Mouse (Mus musculus): ENCODE measurements around the gene Clnk. TPM values are rescaled to one million over a fixed set of nuclear protein-coding genes. Genes with fewer than 3 reads are reported as not detected.

Gene Clnk
- polyA plus RNA-seq, 1 experiment from 2014 or later = not detected

DNA sequence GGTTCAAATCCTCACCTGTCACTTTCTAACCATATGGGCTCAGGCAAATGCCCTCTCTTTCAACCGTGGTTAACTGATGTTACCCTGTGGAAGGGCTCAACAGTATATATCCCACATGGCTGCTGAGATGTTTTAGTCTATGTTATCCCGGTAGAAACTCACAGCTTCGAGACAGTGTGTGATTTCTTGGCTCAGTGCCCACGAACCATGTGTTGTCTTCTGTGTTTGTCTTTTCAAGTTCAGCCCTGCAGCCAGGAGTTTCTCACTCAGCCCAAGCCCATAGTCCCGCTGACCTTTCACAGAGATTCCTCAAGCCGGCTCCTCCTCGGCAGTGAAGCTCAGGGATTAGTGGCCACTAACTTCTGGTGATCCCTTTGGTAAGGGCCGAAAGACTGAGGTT is 96.0 kb downstream of the Clnk start:
- DNase-seq (ENCODE audit: low read depth, low spot score) = no peak

DNA sequence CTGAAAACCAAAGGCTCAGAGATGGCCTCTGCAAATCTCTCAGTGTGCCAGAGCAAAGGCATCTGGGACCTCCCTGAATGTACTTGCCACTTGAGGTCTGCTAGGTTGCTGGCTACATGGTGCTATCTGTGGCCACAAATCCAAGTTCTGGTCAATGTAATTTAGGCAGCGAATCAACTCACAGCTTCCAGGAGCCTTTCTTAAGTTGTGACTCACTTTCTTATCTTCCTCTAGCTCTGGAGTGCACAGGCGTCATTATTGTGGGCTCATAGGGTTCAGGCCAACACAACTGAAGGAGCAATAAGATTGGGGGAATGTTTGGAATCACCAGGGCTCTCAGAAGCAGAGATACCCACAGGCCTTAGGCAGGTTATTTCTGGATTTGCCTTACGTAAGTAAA is 96.6 kb downstream of the Clnk start:
- ChIA-PET CTCF (interaction anchor here (0.8 to 1.9 kb wide), 2 partner anchors 863 to 1152 kb away, joined by 3 to 7 read pairs; no protein-coding TSS in a partner anchor), POLR2A (no interaction called here)
- DNase-seq (ENCODE audit: low read depth, low spot score) (no peak), ATAC-seq (no peak)
- in situ Hi-C loops (cut with MboI; ENCODE audit: low pct_unique_long_range_greater_than_20kb) = loop anchor here (10.0 kb wide), 1 partner anchor 435 kb away; no protein-coding TSS in a partner anchor
- H3K27me3 ChIP-seq = no peaks in the 10 kb centered on the region
- TF ChIP-seq CTCF (IDR thresholded peaks at IDR 0.05) = no peak

More for the DNA sequence above, 96.0 kb downstream of the Clnk start:
- POLR2A ChIA-PET = no interaction called here
- no peak for TF ChIP-seq CTCF (IDR thresholded peaks at IDR 0.05)
- ATAC-seq = no peak
- H3K27me3 ChIP-seq = no peaks in the 10 kb centered on the region
- CTCF ChIA-PET = interaction anchor here (1.9 kb wide), 1 partner anchor 863 kb away, joined by 7 read pairs; no protein-coding TSS in a partner anchor
- in situ Hi-C loops (cut with MboI; ENCODE audit: low pct_unique_long_range_greater_than_20kb) = loop anchor here (10.0 kb wide), 1 partner anchor 434 kb away; no protein-coding TSS in a partner anchor

DNA sequence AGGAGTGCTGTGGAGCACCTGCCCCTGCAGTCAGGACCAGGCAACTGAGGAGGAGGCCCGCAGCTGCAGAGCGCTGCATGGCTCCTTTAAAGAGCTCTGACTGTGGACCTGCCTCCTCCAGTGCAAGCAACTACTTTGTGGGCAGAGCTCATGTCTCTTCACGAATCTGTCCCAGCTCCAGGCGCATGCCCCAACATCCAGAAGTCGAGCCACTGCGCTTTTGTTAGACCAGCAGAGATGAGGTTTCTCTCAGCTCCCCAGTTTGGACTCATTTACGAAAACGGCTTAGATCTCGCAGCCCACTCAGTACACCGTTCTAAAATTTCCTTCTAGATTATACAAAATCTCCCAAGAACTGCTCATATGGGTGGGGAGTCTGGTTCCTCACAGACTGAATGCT is 101.1 kb downstream of the Clnk start:
- POLR2A ChIA-PET = no interaction called here
- no peaks in the 10 kb centered on the region for H3K27me3 ChIP-seq
- DNase-seq (ENCODE audit: low read depth, low spot score) (no peak), ATAC-seq (no peak)
- CTCF ChIA-PET = no interaction called here
- in situ Hi-C loops (cut with MboI; ENCODE audit: low pct_unique_long_range_greater_than_20kb) = no loop called here
- no peak for TF ChIP-seq CTCF (IDR thresholded peaks at IDR 0.05)

DNA sequence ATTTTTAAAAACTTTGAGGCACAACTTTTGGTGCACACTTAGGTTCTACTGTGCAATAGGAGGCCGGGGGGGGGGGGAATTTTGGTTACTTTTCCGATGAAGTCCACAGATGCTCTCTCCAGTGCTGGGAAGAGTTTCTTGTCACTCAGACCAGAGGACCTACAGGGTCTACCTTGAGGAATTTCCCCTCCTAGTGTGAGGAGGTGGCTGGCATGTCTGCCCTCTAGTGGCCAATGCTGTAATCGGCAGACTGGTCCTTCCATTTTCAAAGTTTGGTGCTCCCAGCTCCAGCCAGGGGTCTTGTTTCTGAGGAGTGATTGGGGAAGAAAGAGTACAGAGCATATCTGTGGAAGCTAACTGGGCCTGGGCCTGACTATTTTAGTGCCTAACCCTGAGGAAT is 121.7 kb downstream of the Clnk start:
- DNase-seq (ENCODE audit: low read depth, low spot score) = no peak
- ChIA-PET POLR2A (no interaction called here), CTCF (interaction anchor here (0.7 to 2.3 kb wide), 8 partner anchors 9 to 44 kb away, joined by 3 to 8 read pairs (median 4); no protein-coding TSS in a partner anchor)
- peak; percentile 84 for TF ChIP-seq CTCF (IDR thresholded peaks at IDR 0.05)
- ATAC-seq = no peak
- peaks cover 18% of the 10 kb centered on the region for H3K27me3 ChIP-seq
- in situ Hi-C loops (cut with MboI; ENCODE audit: low pct_unique_long_range_greater_than_20kb) = no loop called here

DNA sequence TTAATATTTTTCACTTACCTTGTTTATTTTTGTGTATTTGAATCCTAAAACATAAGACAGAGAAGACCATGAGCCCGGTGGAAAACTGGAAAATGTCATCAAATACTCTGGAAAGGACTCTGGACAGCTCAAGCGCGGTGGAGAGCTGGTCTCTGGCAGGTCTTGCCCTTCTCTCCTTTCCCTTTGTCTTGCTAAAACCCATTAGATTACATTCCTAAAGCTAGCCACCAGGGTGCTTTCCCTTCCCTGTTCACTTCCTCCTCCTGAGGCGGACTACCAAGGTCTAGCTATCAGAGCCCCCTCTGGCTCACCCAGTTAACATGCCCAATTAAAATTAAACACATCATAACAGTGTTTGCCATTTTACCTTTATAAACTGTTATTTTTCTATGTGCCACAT is 123.9 kb downstream of the Clnk start:
- DNase-seq (ENCODE audit: low read depth, low spot score) (no peak), ATAC-seq (no peak)
- ChIA-PET CTCF (no interaction called here), POLR2A (interaction anchor here (0.6 kb wide), 1 partner anchor 713 kb away, joined by 5 read pairs; no protein-coding TSS in a partner anchor)
- in situ Hi-C loops (cut with MboI; ENCODE audit: low pct_unique_long_range_greater_than_20kb) = no loop called here
- TF ChIP-seq CTCF (IDR thresholded peaks at IDR 0.05) = no peak
- H3K27me3 ChIP-seq = peaks cover 33% of the 10 kb centered on the region

DNA sequence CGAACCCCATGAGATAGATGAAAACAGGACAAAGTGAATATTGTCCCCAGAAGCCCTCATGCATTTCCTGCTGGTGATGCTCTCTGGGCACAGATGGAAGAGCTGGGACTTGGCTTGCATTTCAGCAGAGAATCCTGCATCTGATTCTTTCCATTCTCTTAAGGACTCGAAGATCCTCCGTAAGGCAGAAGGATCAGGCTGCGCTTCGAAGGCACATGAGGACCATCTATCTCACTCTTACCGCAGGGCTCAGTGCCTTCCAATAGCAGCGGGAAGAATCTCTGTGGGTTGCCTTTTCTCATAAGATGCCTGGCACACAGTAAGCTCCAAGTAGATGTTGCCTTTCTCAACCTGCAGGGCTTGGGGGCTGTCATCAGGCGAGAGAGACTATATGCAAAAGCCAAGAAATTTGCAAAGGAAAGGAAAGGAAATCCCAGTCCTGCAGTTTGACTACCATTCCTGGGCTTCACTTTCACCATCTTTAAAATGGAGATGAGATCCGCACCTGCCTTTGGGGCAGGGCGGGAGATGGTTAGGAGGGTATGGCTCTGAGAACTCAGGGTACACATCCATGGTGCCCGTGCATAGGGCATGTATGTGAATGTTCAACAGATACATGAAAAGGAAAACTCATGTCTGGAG is 167.6 kb downstream of the Clnk start:
- in situ Hi-C loops (cut with MboI; ENCODE audit: low pct_unique_long_range_greater_than_20kb) = no loop called here
- ATAC-seq = no peak
- CTCF ChIA-PET = no interaction called here
- no peaks in the 10 kb centered on the region for H3K27me3 ChIP-seq
- TF ChIP-seq CTCF (IDR thresholded peaks at IDR 0.05) = no peak
- POLR2A ChIA-PET = no interaction called here
- no peak for DNase-seq (ENCODE audit: low read depth, low spot score)

DNA sequence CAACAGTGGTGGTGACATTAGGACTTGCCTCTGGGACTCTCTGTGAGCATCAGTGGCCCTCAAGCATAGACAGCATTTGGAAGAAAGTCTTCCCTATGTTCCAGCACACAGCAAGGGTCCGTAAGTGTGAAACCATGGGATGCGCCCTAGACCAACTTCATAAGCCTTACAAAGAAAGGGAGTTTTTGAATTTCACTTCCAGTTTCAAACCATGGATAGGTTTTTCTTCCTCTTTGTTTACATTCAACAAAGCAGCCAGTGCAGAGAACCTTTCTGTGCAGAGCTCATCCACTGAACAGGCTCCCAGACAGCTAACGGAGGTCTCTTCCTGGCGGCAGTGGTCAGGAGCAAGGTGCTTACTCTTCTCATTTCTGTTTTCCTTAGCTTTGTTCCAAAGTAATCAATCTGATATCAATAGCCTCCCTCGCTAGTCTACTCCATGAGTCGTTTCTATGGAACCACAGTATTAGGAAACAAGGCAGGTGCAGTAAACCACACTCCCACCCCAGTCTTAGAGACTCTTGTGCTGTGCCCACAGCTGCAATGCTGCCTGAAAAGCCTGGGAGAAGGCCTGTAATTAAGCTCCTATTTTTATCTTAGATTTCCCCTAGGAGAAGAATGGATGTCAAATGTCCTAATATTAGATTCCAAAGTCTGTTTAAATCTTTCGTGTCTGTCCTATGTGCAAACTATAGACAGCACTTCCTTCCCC is 169.1 kb downstream of the Clnk start:
- no peaks in the 10 kb centered on the region for H3K27me3 ChIP-seq
- ATAC-seq = no peak
- CTCF ChIA-PET = no interaction called here
- POLR2A ChIA-PET = no interaction called here
- no peak for TF ChIP-seq CTCF (IDR thresholded peaks at IDR 0.05)
- in situ Hi-C loops (cut with MboI; ENCODE audit: low pct_unique_long_range_greater_than_20kb) = no loop called here
- DNase-seq (ENCODE audit: low read depth, low spot score) = no peak

DNA sequence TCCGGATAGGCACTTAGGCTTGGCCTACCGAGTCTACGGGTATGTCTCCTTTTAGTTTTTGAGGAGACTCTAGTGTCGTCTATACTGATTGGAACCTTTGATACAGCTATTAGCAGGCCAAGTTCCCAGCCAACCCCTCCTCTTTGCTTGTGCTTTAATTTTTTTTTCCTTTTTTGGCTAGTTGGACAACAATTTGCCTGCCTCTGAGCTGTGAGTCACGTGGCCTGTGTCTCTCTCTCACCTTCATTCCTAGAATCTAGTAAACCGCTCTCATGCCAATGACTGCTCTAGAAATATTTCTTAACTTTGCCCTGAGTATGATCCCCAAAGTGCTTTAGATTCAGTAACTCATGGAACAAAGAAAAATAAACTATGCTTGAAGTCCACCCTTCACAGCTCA is 173.7 kb downstream of the Clnk start:
- H3K27me3 ChIP-seq = no peaks in the 10 kb centered on the region
- ChIA-PET POLR2A (no interaction called here), CTCF (no interaction called here)
- in situ Hi-C loops (cut with MboI; ENCODE audit: low pct_unique_long_range_greater_than_20kb) = no loop called here
- TF ChIP-seq CTCF (IDR thresholded peaks at IDR 0.05) = no peak
- no peak for DNase-seq (ENCODE audit: low read depth, low spot score)
- ATAC-seq = no peak

DNA sequence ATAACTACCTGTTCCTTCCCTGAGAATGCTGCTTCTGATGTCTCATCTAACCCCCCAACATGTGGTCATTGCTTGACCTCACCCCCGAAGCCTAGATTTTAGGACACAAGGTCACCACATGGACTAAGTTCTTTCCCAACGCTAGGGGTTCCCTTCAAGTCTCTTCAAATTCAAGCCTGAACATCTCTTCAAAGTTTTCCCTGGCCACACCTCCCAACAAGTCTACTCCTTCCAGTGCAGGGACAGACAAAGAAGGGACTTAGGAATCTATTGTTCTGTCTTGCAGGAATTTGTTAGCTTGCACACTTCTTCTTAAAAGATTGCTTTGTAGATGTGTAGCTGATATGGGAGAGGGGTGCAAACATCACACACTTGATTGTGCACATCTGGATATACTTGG is 174.5 kb downstream of the Clnk start:
- DNase-seq (ENCODE audit: low read depth, low spot score) (no peak), ATAC-seq (no peak)
- ChIA-PET CTCF (no interaction called here), POLR2A (no interaction called here)
- no peak for TF ChIP-seq CTCF (IDR thresholded peaks at IDR 0.05)
- in situ Hi-C loops (cut with MboI; ENCODE audit: low pct_unique_long_range_greater_than_20kb) = no loop called here
- H3K27me3 ChIP-seq = no peaks in the 10 kb centered on the region

DNA sequence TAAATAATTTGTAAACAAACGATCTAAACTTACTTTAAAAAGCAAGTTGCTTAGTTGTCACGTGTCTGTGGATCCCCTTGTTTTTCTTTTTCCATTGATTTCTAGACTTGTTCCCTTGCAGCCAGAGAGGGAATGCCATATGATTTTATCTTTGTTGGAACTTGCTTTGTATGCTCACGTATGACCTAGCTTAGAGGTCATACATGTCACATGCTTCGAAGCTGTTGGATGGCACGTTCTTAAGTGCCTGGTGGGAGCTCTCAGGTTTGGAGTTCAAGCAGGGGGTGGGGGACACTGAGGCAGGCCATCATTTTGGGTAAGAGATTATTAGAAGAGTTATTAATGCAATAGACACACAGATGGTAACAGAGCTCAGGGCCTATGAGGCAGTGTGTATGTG is 178.1 kb downstream of the Clnk start:
- H3K27me3 ChIP-seq = no peaks in the 10 kb centered on the region
- in situ Hi-C loops (cut with MboI; ENCODE audit: low pct_unique_long_range_greater_than_20kb) = no loop called here
- ATAC-seq (no peak), DNase-seq (ENCODE audit: low read depth, low spot score) (no peak)
- ChIA-PET POLR2A (no interaction called here), CTCF (no interaction called here)
- no peak for TF ChIP-seq CTCF (IDR thresholded peaks at IDR 0.05)

DNA sequence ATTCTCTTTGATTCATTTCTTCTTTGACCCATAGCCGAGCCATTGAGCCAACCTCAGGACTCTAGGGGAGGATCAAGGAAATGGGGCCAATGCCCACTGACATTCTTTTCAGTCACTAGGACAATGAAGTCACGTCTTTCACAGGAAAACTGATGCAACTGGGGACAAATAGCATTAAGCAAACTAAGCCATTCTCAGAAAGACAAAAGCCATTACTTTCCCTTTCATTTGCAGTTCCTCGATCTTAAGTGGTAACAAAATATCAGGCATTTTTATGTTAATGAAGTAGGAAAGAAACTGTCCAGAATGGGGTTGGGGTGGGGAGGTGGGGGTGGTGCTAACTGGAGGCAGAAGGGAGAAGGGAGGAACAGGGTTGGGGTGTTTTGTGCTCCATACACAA is 178.6 kb downstream of the Clnk start:
- no peak for ATAC-seq
- H3K27me3 ChIP-seq = no peaks in the 10 kb centered on the region
- TF ChIP-seq CTCF (IDR thresholded peaks at IDR 0.05) = no peak
- POLR2A ChIA-PET = no interaction called here
- no peak for DNase-seq (ENCODE audit: low read depth, low spot score)
- in situ Hi-C loops (cut with MboI; ENCODE audit: low pct_unique_long_range_greater_than_20kb) = no loop called here
- CTCF ChIA-PET = no interaction called here
